Mouse (Mus musculus): ENCODE measurements around the gene Sh3rf3. TPM values are rescaled to one million over a fixed set of nuclear protein-coding genes. Genes with fewer than 3 reads are reported as not detected.
A peak's percentile ranks its signal among the peaks of the same experiment; 100 is the strongest.

Sh3rf3 gene
- polyA plus RNA-seq, 1 experiment from 2014 or later: 1.0 TPM

DNA sequence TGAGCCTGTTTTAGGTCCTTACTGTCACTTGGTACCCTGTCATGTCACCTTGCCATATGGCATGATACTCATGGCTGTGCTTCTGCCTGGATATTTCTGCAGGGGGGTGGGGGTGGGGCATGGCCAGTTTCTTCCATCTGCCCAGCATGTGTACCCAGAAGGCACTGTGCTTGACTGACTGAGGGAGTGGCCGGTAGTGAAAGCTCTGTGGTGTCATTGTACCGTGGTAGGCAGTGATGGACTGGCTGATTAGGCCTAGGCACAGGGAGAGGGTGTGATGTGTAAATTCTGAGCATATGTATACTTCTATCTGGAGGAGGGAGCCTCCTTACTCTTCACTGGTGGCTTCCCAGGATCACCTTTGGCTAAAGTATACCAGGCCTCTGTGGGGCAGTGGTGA, 51.6 kb downstream of the Sh3rf3 start:
- Histone ChIP-seq H3K4me1 (replicated peaks; ENCODE audit: control insufficient read depth, insufficient read depth, low read length) (no peaks in the 10 kb centered on the region), H3K27me3 (ENCODE audit: control insufficient read depth, insufficient read depth, low read length) (no peaks in the 10 kb centered on the region), H3K4me2 (replicated peaks; ENCODE audit: low read depth, low read length) (no peak overlapping the region), H3K9ac (ENCODE audit: low read depth, low read length) (no peak overlapping the region), H3K27ac (ENCODE audit: low read depth, low read length) (no peak overlapping the region), H3K9me3 (ENCODE audit: control insufficient read depth, low read length) (no peaks in the 10 kb centered on the region), H3K36me3 (ENCODE audit: control insufficient read depth, insufficient read depth, low read length) (no peaks in the 10 kb centered on the region), H3K4me3 (ENCODE audit: low read depth, low read length) (no peak overlapping the region)
- ATAC-seq (ENCODE audit: low FRiP score) (peak; percentile 45; the same call in 1 of the 2 replicates), DNase-seq (ENCODE audit: low spot score) (no peak)
- WGBS: 59% methylated on average over 2 of the region's 2 CpGs

DNA sequence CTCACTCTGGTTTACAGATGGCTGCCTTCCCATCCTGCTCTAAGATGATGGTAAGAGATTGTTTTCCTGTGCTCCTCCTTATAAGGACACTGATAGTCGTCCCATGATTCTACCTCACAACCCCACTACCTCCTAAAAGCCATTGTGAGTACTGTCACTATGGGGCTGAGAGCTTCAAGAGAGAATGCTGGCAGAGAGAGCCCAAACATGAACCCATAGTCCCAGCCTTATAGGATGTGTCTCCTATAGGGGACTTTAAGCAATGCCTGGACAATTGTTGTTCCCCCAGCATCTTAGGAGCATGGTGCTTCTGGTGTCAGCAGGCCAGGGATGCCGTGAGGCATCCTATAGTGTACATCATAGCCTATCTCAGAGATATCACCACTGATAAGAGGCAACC, 54.4 kb downstream of the Sh3rf3 start:
- Histone ChIP-seq H3K4me2 (replicated peaks; ENCODE audit: low read depth, low read length) (no peak overlapping the region), H3K36me3 (ENCODE audit: control insufficient read depth, insufficient read depth, low read length) (no peaks in the 10 kb centered on the region), H3K27me3 (ENCODE audit: control insufficient read depth, insufficient read depth, low read length) (no peaks in the 10 kb centered on the region), H3K9ac (ENCODE audit: low read depth, low read length) (no peak overlapping the region), H3K27ac (ENCODE audit: low read depth, low read length) (no peak overlapping the region), H3K4me3 (ENCODE audit: low read depth, low read length) (no peak overlapping the region), H3K9me3 (ENCODE audit: control insufficient read depth, low read length) (no peaks in the 10 kb centered on the region), H3K4me1 (replicated peaks; ENCODE audit: control insufficient read depth, insufficient read depth, low read length) (no peaks in the 10 kb centered on the region)
- 89% methylated on average over 2 of the region's 2 CpGs for WGBS
- ATAC-seq (ENCODE audit: low FRiP score) (no peak), DNase-seq (ENCODE audit: low spot score) (no peak)

DNA sequence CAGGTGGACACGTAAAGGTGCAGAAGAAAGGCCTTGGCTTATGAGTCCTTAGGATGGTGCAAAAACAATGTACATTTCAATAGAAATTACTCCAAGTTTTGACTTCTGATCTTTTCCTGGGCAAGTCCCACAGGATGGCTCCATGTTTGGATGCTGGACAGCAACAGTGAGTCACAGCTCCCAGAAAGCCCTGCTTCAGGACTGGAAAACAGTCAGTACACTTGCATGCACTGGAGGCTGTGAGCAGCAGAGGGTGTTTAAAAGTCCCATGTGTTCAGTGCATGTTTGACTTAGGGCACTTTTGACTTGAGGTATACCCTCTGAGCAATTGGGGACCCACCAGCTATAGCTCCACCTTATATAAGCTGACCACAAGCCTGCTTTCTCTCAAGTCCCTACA, 56.7 kb downstream of the Sh3rf3 start:
- Histone ChIP-seq H3K4me1 (replicated peaks; ENCODE audit: control insufficient read depth, insufficient read depth, low read length) (no peaks in the 10 kb centered on the region), H3K27ac (ENCODE audit: low read depth, low read length) (no peak overlapping the region), H3K4me2 (replicated peaks; ENCODE audit: low read depth, low read length) (no peak overlapping the region), H3K9me3 (ENCODE audit: control insufficient read depth, low read length) (no peaks in the 10 kb centered on the region), H3K36me3 (ENCODE audit: control insufficient read depth, insufficient read depth, low read length) (no peaks in the 10 kb centered on the region), H3K27me3 (ENCODE audit: control insufficient read depth, insufficient read depth, low read length) (no peaks in the 10 kb centered on the region), H3K4me3 (ENCODE audit: low read depth, low read length) (no peak overlapping the region), H3K9ac (ENCODE audit: low read depth, low read length) (no peak overlapping the region)
- ATAC-seq (ENCODE audit: low FRiP score) (no peak), DNase-seq (ENCODE audit: low spot score) (no peak)
- 96% methylated on average over 1 of the region's 1 CpGs for WGBS

DNA sequence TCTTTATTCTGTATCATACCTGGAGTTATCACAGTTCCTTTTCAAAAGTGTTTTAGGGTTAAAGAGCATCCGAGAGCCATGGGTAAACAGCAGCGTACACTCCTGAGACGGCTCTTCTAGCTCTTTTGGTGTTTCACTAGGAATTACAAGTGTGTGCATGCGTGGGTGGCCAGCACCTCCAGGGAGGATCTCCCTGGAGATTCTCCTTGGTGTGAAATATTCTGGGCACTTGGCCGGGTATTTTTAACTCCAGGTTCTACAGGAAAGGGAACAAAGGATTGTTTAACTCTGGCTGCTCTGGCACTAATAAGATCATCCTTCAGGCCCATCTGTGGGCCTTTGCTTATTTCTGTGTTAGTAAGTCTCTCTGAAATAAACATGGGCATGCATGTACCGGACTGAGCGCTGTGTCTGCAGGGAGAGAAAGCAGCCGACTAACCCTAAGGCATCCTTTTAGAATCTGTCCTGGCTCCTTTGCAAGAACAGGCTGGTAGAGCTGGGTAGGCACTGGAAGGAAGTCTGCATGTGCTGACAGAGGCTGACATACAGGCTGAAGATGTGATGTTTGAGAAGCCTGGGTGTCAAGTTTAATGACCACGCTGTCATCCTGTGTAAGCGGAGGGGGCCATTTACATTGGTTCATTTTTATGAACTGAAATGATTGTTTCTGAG, 58.1 kb downstream of the Sh3rf3 start:
- DNase-seq (ENCODE audit: low spot score): no peak
- Histone ChIP-seq H3K4me1 (replicated peaks; ENCODE audit: control insufficient read depth, insufficient read depth, low read length) (no peaks in the 10 kb centered on the region), H3K4me3 (ENCODE audit: low read depth, low read length) (no peak overlapping the region), H3K4me2 (replicated peaks; ENCODE audit: low read depth, low read length) (no peak overlapping the region), H3K36me3 (ENCODE audit: control insufficient read depth, insufficient read depth, low read length) (no peaks in the 10 kb centered on the region), H3K27ac (ENCODE audit: low read depth, low read length) (no peak overlapping the region), H3K27me3 (ENCODE audit: control insufficient read depth, insufficient read depth, low read length) (no peaks in the 10 kb centered on the region), H3K9ac (ENCODE audit: low read depth, low read length) (no peak overlapping the region), H3K9me3 (ENCODE audit: control insufficient read depth, low read length) (no peaks in the 10 kb centered on the region)
- no peak for ATAC-seq (ENCODE audit: low FRiP score)
- WGBS: 82% methylated on average over 10 of the region's 10 CpGs

DNA sequence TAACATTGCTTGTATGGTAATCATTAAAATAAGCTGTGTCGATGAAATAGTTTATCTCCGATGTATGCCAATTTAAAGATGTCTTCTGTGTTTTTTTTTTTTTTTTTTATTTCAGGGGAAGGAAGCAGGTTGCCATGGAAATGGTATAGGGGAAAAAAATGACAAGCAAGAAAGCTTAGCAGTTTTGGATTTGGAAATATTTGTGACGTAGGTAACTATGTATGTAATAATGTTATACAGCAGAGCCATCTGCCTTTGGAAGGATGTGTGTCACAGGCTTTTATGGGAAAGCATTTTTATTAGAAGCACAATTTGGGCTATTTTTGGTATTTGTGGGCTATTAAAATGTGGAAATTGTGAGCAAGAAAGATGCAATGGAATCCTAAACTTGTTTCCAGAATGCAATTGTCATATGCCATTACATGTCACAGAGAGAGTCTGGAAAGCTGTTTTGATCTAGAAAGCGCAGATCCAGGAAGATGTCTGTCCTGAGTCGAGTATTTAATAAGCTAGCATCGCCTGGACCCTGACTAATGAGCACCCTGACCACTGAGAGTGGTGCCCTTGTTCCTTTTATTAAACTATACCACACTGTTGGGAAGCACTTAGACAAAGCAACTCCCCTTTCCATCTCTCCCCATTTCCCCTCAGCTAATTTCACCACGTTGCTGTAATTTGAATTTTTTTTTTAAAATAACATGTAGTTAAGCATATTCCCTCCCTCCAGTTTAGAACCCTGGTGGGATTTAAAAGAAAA, 58.8 kb downstream of the Sh3rf3 start:
- ATAC-seq (ENCODE audit: low FRiP score): no peak
- no peaks in the 10 kb centered on the region for H3K36me3 ChIP-seq (ENCODE audit: control insufficient read depth, insufficient read depth, low read length)
- no peak for DNase-seq (ENCODE audit: low spot score)
- H3K4me1 ChIP-seq (replicated peaks; ENCODE audit: control insufficient read depth, insufficient read depth, low read length): no peaks in the 10 kb centered on the region
- no peak overlapping the region for H3K9ac ChIP-seq (ENCODE audit: low read depth, low read length)
- no peak overlapping the region for H3K4me3 ChIP-seq (ENCODE audit: low read depth, low read length)
- 83% methylated on average over 7 of the region's 7 CpGs for WGBS
- no peak overlapping the region for H3K4me2 ChIP-seq (replicated peaks; ENCODE audit: low read depth, low read length)
- no peaks in the 10 kb centered on the region for H3K27me3 ChIP-seq (ENCODE audit: control insufficient read depth, insufficient read depth, low read length)
- H3K9me3 ChIP-seq (ENCODE audit: control insufficient read depth, low read length): no peaks in the 10 kb centered on the region
- H3K27ac ChIP-seq (ENCODE audit: low read depth, low read length): no peak overlapping the region

DNA sequence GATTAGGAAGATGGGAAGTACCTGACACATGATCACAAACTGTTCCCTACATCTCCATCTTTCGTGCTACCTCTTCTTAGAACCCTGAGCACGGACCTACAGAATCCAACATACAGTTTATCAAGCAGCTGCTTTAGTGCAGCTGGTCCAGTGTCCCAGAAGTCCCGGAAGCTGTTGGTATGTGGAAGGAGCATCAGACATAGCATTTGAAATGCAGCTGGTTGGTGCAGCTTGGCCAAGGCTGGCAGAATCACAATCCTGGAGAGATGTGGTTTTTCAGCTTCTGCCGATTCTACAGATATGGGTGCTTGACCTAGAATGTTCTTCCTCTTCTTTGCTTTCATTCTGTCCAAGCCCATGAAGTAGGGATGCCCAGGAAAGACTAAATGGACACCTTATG, 64.7 kb downstream of the Sh3rf3 start:
- no peak for DNase-seq (ENCODE audit: low spot score)
- 94% methylated on average over 4 of the region's 4 CpGs for WGBS

DNA sequence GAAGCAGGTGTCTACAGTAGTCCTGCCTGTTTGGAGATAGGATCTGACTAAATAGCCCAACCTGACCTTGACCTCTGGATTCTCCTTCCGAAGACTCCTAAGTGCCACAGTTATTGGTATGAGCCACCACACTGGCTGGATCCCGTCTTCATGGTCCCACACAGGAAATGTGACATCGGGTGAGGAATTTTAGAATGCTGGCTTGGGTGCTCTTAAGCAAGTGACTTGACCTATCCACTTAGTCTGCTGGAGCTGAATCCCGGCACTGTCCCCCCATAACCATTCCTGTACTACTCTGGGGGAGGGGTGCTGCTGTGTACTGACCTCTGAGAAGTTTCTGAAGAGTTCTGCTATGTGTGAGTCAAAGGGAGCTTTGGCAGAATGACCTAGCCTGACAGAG, 65.5 kb downstream of the Sh3rf3 start:
- ATAC-seq (ENCODE audit: low FRiP score): no peak
- Histone ChIP-seq H3K4me1 (replicated peaks; ENCODE audit: control insufficient read depth, insufficient read depth, low read length) (no peaks in the 10 kb centered on the region), H3K4me2 (replicated peaks; ENCODE audit: low read depth, low read length) (no peak overlapping the region), H3K9me3 (ENCODE audit: control insufficient read depth, low read length) (no peaks in the 10 kb centered on the region), H3K9ac (ENCODE audit: low read depth, low read length) (no peak overlapping the region), H3K27ac (ENCODE audit: low read depth, low read length) (no peak overlapping the region), H3K27me3 (ENCODE audit: control insufficient read depth, insufficient read depth, low read length) (no peaks in the 10 kb centered on the region), H3K36me3 (ENCODE audit: control insufficient read depth, insufficient read depth, low read length) (no peaks in the 10 kb centered on the region), H3K4me3 (ENCODE audit: low read depth, low read length) (no peak overlapping the region)
- 92% methylated on average over 4 of the region's 4 CpGs for WGBS
- no peak for DNase-seq (ENCODE audit: low spot score)

More for the DNA sequence above, 64.7 kb downstream of the Sh3rf3 start:
- Histone ChIP-seq H3K36me3 (ENCODE audit: control insufficient read depth, insufficient read depth, low read length) (no peaks in the 10 kb centered on the region), H3K4me1 (replicated peaks; ENCODE audit: control insufficient read depth, insufficient read depth, low read length) (no peaks in the 10 kb centered on the region), H3K9me3 (ENCODE audit: control insufficient read depth, low read length) (no peaks in the 10 kb centered on the region), H3K27me3 (ENCODE audit: control insufficient read depth, insufficient read depth, low read length) (no peaks in the 10 kb centered on the region), H3K4me2 (replicated peaks; ENCODE audit: low read depth, low read length) (no peak overlapping the region), H3K4me3 (ENCODE audit: low read depth, low read length) (no peak overlapping the region), H3K27ac (ENCODE audit: low read depth, low read length) (no peak overlapping the region), H3K9ac (ENCODE audit: low read depth, low read length) (no peak overlapping the region)
- no peak for ATAC-seq (ENCODE audit: low FRiP score)

DNA sequence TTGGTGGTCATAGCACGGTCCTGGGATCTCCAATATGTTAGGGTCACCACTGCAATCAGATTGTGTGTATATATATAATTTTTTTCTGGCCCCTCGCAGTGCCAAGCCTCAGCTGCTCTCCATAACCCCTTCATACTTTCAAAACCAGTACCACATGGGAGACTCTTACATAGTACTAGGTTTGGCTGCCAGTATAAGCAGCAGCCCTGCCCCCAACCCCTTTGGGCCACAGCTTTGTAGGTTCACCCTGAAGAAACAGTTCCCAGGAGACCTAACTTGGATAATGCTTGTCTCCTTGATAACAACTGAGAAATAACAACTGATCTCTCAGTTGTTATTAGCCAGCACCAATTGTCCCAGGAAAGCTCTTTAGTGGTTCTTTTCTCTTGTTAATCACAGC, 69.6 kb downstream of the Sh3rf3 start:
- Histone ChIP-seq H3K9ac (ENCODE audit: low read depth, low read length) (no peak overlapping the region), H3K36me3 (ENCODE audit: control insufficient read depth, insufficient read depth, low read length) (no peaks in the 10 kb centered on the region), H3K4me2 (replicated peaks; ENCODE audit: low read depth, low read length) (no peak overlapping the region), H3K27me3 (ENCODE audit: control insufficient read depth, insufficient read depth, low read length) (no peaks in the 10 kb centered on the region), H3K4me1 (replicated peaks; ENCODE audit: control insufficient read depth, insufficient read depth, low read length) (no peaks in the 10 kb centered on the region), H3K4me3 (ENCODE audit: low read depth, low read length) (no peak overlapping the region), H3K9me3 (ENCODE audit: control insufficient read depth, low read length) (no peaks in the 10 kb centered on the region), H3K27ac (ENCODE audit: low read depth, low read length) (no peak overlapping the region)
- DNase-seq (ENCODE audit: low spot score) (no peak), ATAC-seq (ENCODE audit: low FRiP score) (no peak)
- 92% methylated on average over 2 of the region's 2 CpGs for WGBS

DNA sequence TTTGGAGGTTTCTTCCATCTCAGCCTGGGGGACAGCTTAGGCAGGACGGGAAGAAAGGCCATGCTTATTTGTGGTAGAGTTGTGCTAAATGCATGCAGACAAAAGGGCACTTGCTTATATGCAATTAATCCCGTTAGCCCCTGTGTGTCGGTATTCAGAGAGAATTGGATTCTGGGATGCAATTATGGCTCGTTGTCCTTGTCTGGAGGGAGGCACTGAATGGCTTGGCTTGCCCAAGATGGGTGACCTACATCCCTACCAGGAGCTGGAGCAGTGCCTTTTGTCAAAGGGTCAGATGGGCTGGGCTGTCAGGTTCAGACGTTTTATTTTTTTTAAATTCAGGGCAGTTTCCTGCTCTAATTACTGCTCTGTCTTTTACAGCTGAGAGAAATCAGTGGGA, 72.2 kb downstream of the Sh3rf3 start:
- Histone ChIP-seq H3K36me3 (ENCODE audit: control insufficient read depth, insufficient read depth, low read length) (no peaks in the 10 kb centered on the region), H3K9me3 (ENCODE audit: control insufficient read depth, low read length) (no peaks in the 10 kb centered on the region), H3K27me3 (ENCODE audit: control insufficient read depth, insufficient read depth, low read length) (no peaks in the 10 kb centered on the region), H3K27ac (ENCODE audit: low read depth, low read length) (no peak overlapping the region), H3K9ac (ENCODE audit: low read depth, low read length) (no peak overlapping the region), H3K4me3 (ENCODE audit: low read depth, low read length) (no peak overlapping the region), H3K4me2 (replicated peaks; ENCODE audit: low read depth, low read length) (no peak overlapping the region), H3K4me1 (replicated peaks; ENCODE audit: control insufficient read depth, insufficient read depth, low read length) (no peaks in the 10 kb centered on the region)
- DNase-seq (ENCODE audit: low spot score) (no peak), ATAC-seq (ENCODE audit: low FRiP score) (no peak)
- WGBS: 66% methylated on average over 5 of the region's 5 CpGs

Measured in hindbrain, embryonic 11.5 days (tissue).